8 mouse cellular contexts compared by ENCODE assay signal in genomic region chr19:16029253-16029771, GRCm38 (mm10). TPM values are rescaled to one million over a fixed set of nuclear protein-coding genes. Genes with fewer than 3 reads are reported as not detected.
DNase-seq lines count a peak whose midpoint lies in the region; ATAC-seq lines count a peak whose summit lies in the region.
"Not testable (repeated sequence)": the region's sequence is repeated elsewhere in the genome, so short reads cannot be mapped to it uniquely, and the experiment has no call there.

No protein-coding gene starts in this region.

- H3K4me2 ChIP-seq in embryonic facial prominence, embryonic 14.5 days (ENCODE audit: low read depth, low read length): peak overlapping the region; percentile 48

- WGBS in embryonic facial prominence, embryonic 14.5 days: 25% methylated on average over 7 of the region's 9 CpGs
- WGBS in heart, embryonic 10.5 days: 34% methylated on average over 7 of the region's 9 CpGs

- intact Hi-C loops in left cerebral cortex, postnatal 25 days (cut with DNase I): not testable (repeated sequence)

- not testable (repeated sequence) for H3K9ac ChIP-seq in embryonic facial prominence, embryonic 14.5 days (ENCODE audit: low read depth, low read length)

- H3K27me3 ChIP-seq in embryonic facial prominence, embryonic 14.5 days (replicated peaks; ENCODE audit: control insufficient read depth, insufficient read depth, low read length); heart, embryonic 10.5 days (ENCODE audit: insufficient read depth, poor library complexity, severe bottlenecking): not testable (repeated sequence)

- H3K4me3 ChIP-seq in embryonic facial prominence, embryonic 14.5 days (ENCODE audit: low read depth, low read length): peak overlapping the region; percentile 20; the same call in 1 of the 2 replicates
- peak overlapping the region; percentile 48 for H3K4me3 ChIP-seq in heart, embryonic 10.5 days

- H3K4me1 ChIP-seq in embryonic facial prominence, embryonic 14.5 days (ENCODE audit: control insufficient read depth, insufficient read depth, low read length); heart, embryonic 10.5 days: not testable (repeated sequence)

- DNase-seq in A20 (ENCODE audit: low read depth, low spot score): peak; percentile 20
- DNase-seq in adrenal gland, postnatal 36 days: peak; percentile 34 to 37
- not testable (repeated sequence) for DNase-seq in embryonic facial prominence, embryonic 14.5 days (ENCODE audit: low spot score)
- DNase-seq in heart, embryonic 10.5 days (ENCODE audit: low spot score): peak; percentile 48
- peak; percentile 70 for DNase-seq in kidney, adult 11 months
- DNase-seq in left cerebral cortex, postnatal 25 days (ENCODE audit: low spot score in 2 of 2): peak; percentile 40 to 58
- peak; percentile 34 to 59 for DNase-seq in right cerebral cortex, adult 2 months (ENCODE audit: low spot score in 2 of 2)

- not testable (repeated sequence) for H3K9me3 ChIP-seq in embryonic facial prominence, embryonic 14.5 days (ENCODE audit: control insufficient read depth, low read length); heart, embryonic 10.5 days

- not testable (repeated sequence) for H3K27ac ChIP-seq in embryonic facial prominence, embryonic 14.5 days (replicated peaks; ENCODE audit: low read depth, low read length)
- 0 out of 2 replicates have a peak overlapping the region, but pooled peaks have one; percentile 36 for H3K27ac ChIP-seq in heart, embryonic 10.5 days

- not testable (repeated sequence) for H3K36me3 ChIP-seq in embryonic facial prominence, embryonic 14.5 days (ENCODE audit: control insufficient read depth, insufficient read depth, low read length); heart, embryonic 10.5 days

- ATAC-seq in embryonic facial prominence, embryonic 14.5 days (ENCODE audit: low read depth): peak; percentile 80
- peak; percentile 98 for ATAC-seq in megakaryocyte progenitor cell, adult 5-6 weeks (replicated peaks; ENCODE audit: poor library complexity)

RNA-seq across cellular contexts. Expression of gene Cep78, which starts 44.5 kb away (rescaled TPM):
- total RNA-seq in adrenal gland, postnatal 36 days (2021): 10 to 100 TPM in 1 of 2 experiments, 1 to 10 TPM in 1; 9.2 to 11.3 TPM
- 19.1 and 21.6 TPM in 2 replicates for polyA plus RNA-seq in embryonic facial prominence, embryonic 14.5 days (2014; fragmentation: Nextera tagmentation; extraction: Ambion mirVana)
- polyA plus RNA-seq in heart, embryonic 10.5 days (2016; fragmentation: Nextera tagmentation; extraction: Ambion mirVana): 21.1 and 27.4 TPM in 2 replicates
- total RNA-seq in left cerebral cortex, postnatal 25 days (2021): 10 to 100 TPM; 10.3 to 11.6 TPM
- 13.0 and 17.4 TPM in 2 replicates for total RNA-seq in megakaryocyte progenitor cell, adult 5-6 weeks (2015)
- total RNA-seq in megakaryocyte progenitor cell, adult 5-6 weeks (2017): 17.8 and 25.2 TPM in 2 replicates
